Comparison of ENCODE assay signal across 3 mouse cellular contexts in genomic region chr12:93930242-93930641, GRCm38 (mm10).
DNase-seq lines count a peak whose midpoint lies in the region; TF ChIP-seq lines count a peak whose summit lies in the region.
"Not testable (repeated sequence)": the region's sequence is repeated elsewhere in the genome, so short reads cannot be mapped to it uniquely, and the experiment has no call there.

No protein-coding gene starts in this region.

- WGBS in heart, embryonic 10.5 days, result 91% methylated on average over 11 of the region's 11 CpGs

- TF ChIP-seq POLR2A in testis, adult 2 months (IDR thresholded peaks at IDR 0.05; ENCODE audit: control insufficient read depth, low read depth, low read length), result not testable (repeated sequence)

- not testable (repeated sequence) for H3K27me3 ChIP-seq in heart, embryonic 10.5 days (ENCODE audit: insufficient read depth, poor library complexity, severe bottlenecking); testis, adult 2 months (ENCODE audit: control insufficient read depth, insufficient read depth, low read length)

- DNase-seq in heart, adult 11 months, result peak; percentile 64
- peak; percentile 58 for DNase-seq in heart, embryonic 10.5 days (ENCODE audit: low spot score)

- not testable (repeated sequence) for H3K27ac ChIP-seq in heart, embryonic 10.5 days; testis, adult 2 months (ENCODE audit: control insufficient read depth, insufficient read depth, low read depth, low read length)

- not testable (repeated sequence) for H3K4me1 ChIP-seq in heart, embryonic 10.5 days; testis, adult 2 months (ENCODE audit: control insufficient read depth, insufficient read depth, low read length)

- not testable (repeated sequence) for TF ChIP-seq CTCF in testis, adult 2 months (IDR thresholded peaks at IDR 0.05; ENCODE audit: control insufficient read depth, insufficient read depth, insufficient replicate concordance, low read depth, low read length)

- not testable (repeated sequence) for H3K36me3 ChIP-seq in heart, embryonic 10.5 days; testis, adult 2 months (ENCODE audit: control insufficient read depth, insufficient read depth, low read length)

- not testable (repeated sequence) for H3K9me3 ChIP-seq in heart, embryonic 10.5 days

- not testable (repeated sequence) for H3K4me3 ChIP-seq in heart, embryonic 10.5 days
- peak overlapping the region; percentile 36 for H3K4me3 ChIP-seq in testis, adult 2 months (ENCODE audit: control insufficient read depth, low read depth, low read length)
